Mouse (Mus musculus) lung, embryonic 16.5 days (tissue): ENCODE measurements around the gene Ecel1. TPM values are rescaled to one million over a fixed set of nuclear protein-coding genes. Genes with fewer than 3 reads are reported as not detected.

Experiments
- ATAC-seq: fragments of 200-750 bp; cut with Nextera tagmentation; 2 replicates; pipeline ENCODE4 v1.8.0; 2017; ENCODE audit warnings: low read depth, mild to moderate bottlenecking, moderate library complexity
- H3K27ac ChIP-seq: fragments of 300-500 bp; sonication (generic); 2 replicates; pipeline ENCODE4 v1.5.1; 2014; ENCODE audit warnings: mild to moderate bottlenecking, control low read depth, low read length
- H3K27me3 ChIP-seq: fragments of 300-500 bp; sonication (generic); 2 replicates; pipeline ENCODE4 v1.6.1; 2014; ENCODE audit warnings: low read depth, low read length, mixed read lengths; ENCODE audit not compliant: control insufficient read depth, insufficient read depth
- H3K36me3 ChIP-seq: fragments of 300-500 bp; sonication (generic); 2 replicates; pipeline ENCODE4 v1.6.1; 2014; ENCODE audit warnings: low read length; ENCODE audit not compliant: control insufficient read depth, insufficient read depth
- H3K4me1 ChIP-seq: fragments of 300-500 bp; sonication (generic); replicated peaks from 2 replicates; pipeline ENCODE4 v1.6.1; 2014; ENCODE audit warnings: low read length, mixed read lengths; ENCODE audit not compliant: control insufficient read depth, insufficient read depth
- H3K4me2 ChIP-seq: fragments of 300-500 bp; sonication (generic); 2 replicates; pipeline ENCODE4 v1.6.1; 2014; ENCODE audit warnings: low read depth, low read length, control low read depth
- H3K4me3 ChIP-seq: fragments of 300-500 bp; sonication (generic); 2 replicates; pipeline ENCODE4 v1.5.1; 2014; ENCODE audit warnings: mild to moderate bottlenecking, low read length, control low read depth
- H3K9ac ChIP-seq: fragments of 300-500 bp; sonication (generic); 2 replicates; pipeline ENCODE4 v1.6.1; 2014; ENCODE audit warnings: low read length, control low read depth
- H3K9me3 ChIP-seq: fragments of 300-500 bp; sonication (generic); 2 replicates; pipeline ENCODE4 v1.6.1; 2016; ENCODE audit warnings: low read length; ENCODE audit not compliant: control insufficient read depth
- WGBS: fragments of 180-500 bp; shearing (Covaris S2); extraction: QIAGEN DNeasy Blood & Tissue Kit; methylation state at CpG from one replicate; pipeline ENCODE4 v1.1.7; 2014; 5-methylcytosine and 5-hydroxymethylcytosine counted together
- polyA plus RNA-seq: library from polyadenylated mRNA; unstranded; fragments of >200 nt; fragmentation: Nextera tagmentation; extraction: Ambion mirVana; gene quantifications from 2 replicates; pipeline ENCODE4 v1.2.1, GENCODE M21; 2015

Ecel1 gene
- polyA plus RNA-seq, 1 experiment from 2014 or later, result 0.92 TPM

- no peak for ATAC-seq
- H3K4me2 ChIP-seq, result peak overlapping the region; percentile 48
- WGBS, result 2% methylated on average over 57 of the region's 58 CpGs
- H3K36me3 ChIP-seq, result no peaks in the 10 kb centered on the region
- peak overlapping the region; percentile 39 for H3K4me3 ChIP-seq
- H3K27ac ChIP-seq, result no peak overlapping the region
- no peak overlapping the region for H3K9ac ChIP-seq
- H3K27me3 ChIP-seq, result peaks cover 86% of the 10 kb centered on the region
- no peaks in the 10 kb centered on the region for H3K9me3 ChIP-seq
- 0 out of 2 replicates have a peak, but pooled peaks cover 4% of the 10 kb centered on the region for H3K4me1 ChIP-seq
Observed at GRCm38 (mm10) chr1:87154501-87155120, 1.7 kb downstream of the Ecel1 start.

- Histone ChIP-seq H3K27me3 (peaks cover 86% of the 10 kb centered on the region), H3K4me3 (peak overlapping the region; percentile 39), H3K4me1 (0 out of 2 replicates have a peak, but pooled peaks cover 4% of the 10 kb centered on the region), H3K27ac (no peak overlapping the region), H3K9ac (no peak overlapping the region), H3K4me2 (peak overlapping the region; percentile 48), H3K9me3 (no peaks in the 10 kb centered on the region), H3K36me3 (no peaks in the 10 kb centered on the region)
- ATAC-seq, result no peak
- WGBS, result under 1% methylated on average over 62 of the region's 72 CpGs
Observed at GRCm38 (mm10) chr1:87153776-87154500, 2.4 kb downstream of the Ecel1 start.

GRCm38 (mm10) chr1:87151286-87151685 is 5.0 kb downstream of the Ecel1 start:
- H3K4me2 ChIP-seq, result no peak overlapping the region
- peaks cover 59% of the 10 kb centered on the region for H3K27me3 ChIP-seq
- no peaks in the 10 kb centered on the region for H3K9me3 ChIP-seq
- 0 out of 2 replicates have a peak, but pooled peaks cover 4% of the 10 kb centered on the region for H3K4me1 ChIP-seq
- no peak overlapping the region for H3K27ac ChIP-seq
- WGBS, result 73% methylated on average over 6 of the region's 6 CpGs
- H3K4me3 ChIP-seq, result no peak overlapping the region
- H3K36me3 ChIP-seq, result no peaks in the 10 kb centered on the region
- no peak overlapping the region for H3K9ac ChIP-seq
- no peak for ATAC-seq

GRCm38 (mm10) chr1:87149422-87149821 is 6.9 kb downstream of the Ecel1 start:
- Histone ChIP-seq H3K9me3 (no peaks in the 10 kb centered on the region), H3K27me3 (peaks cover 41% of the 10 kb centered on the region), H3K9ac (no peak overlapping the region), H3K4me3 (no peak overlapping the region), H3K4me1 (0 out of 2 replicates have a peak, but pooled peaks cover under 1% of the 10 kb centered on the region), H3K36me3 (no peaks in the 10 kb centered on the region), H3K4me2 (no peak overlapping the region), H3K27ac (no peak overlapping the region)
- no peak; the same call in 1 of the 2 replicates for ATAC-seq
- 33% methylated on average over 13 of the region's 13 CpGs for WGBS

- Histone ChIP-seq H3K27me3 (no peaks in the 10 kb centered on the region), H3K4me3 (no peak overlapping the region), H3K9me3 (no peaks in the 10 kb centered on the region), H3K9ac (no peak overlapping the region), H3K36me3 (no peaks in the 10 kb centered on the region), H3K4me1 (no peaks in the 10 kb centered on the region), H3K4me2 (no peak overlapping the region), H3K27ac (no peak overlapping the region)
- WGBS, result 77% methylated on average over 10 of the region's 10 CpGs
- no peak for ATAC-seq
Observed at GRCm38 (mm10) chr1:87143141-87143540, 13.2 kb downstream of the Ecel1 start.

- H3K4me2 ChIP-seq, result no peak overlapping the region
- H3K9ac ChIP-seq, result no peak overlapping the region
- no peak overlapping the region for H3K27ac ChIP-seq
- ATAC-seq, result no peak
- no peaks in the 10 kb centered on the region for H3K36me3 ChIP-seq
- no peaks in the 10 kb centered on the region for H3K27me3 ChIP-seq
- no peaks in the 10 kb centered on the region for H3K4me1 ChIP-seq
- H3K9me3 ChIP-seq, result no peaks in the 10 kb centered on the region
- WGBS, result 58% methylated on average over 9 of the region's 9 CpGs
- H3K4me3 ChIP-seq, result no peak overlapping the region
Observed at GRCm38 (mm10) chr1:87142456-87142855, 13.9 kb downstream of the Ecel1 start.

GRCm38 (mm10) chr1:87141550-87141949 is 14.8 kb downstream of the Ecel1 start:
- ATAC-seq, result no peak
- 77% methylated on average over 4 of the region's 4 CpGs for WGBS
- Histone ChIP-seq H3K36me3 (no peaks in the 10 kb centered on the region), H3K4me1 (no peaks in the 10 kb centered on the region), H3K27ac (no peak overlapping the region), H3K9ac (no peak overlapping the region), H3K9me3 (no peaks in the 10 kb centered on the region), H3K27me3 (no peaks in the 10 kb centered on the region), H3K4me3 (no peak overlapping the region), H3K4me2 (no peak overlapping the region)

- WGBS, result 79% methylated on average over 4 of the region's 4 CpGs
- no peak for ATAC-seq
- Histone ChIP-seq H3K9ac (no peak overlapping the region), H3K27ac (no peak overlapping the region), H3K27me3 (peaks cover 25% of the 10 kb centered on the region), H3K4me1 (no peaks in the 10 kb centered on the region), H3K4me2 (no peak overlapping the region), H3K9me3 (no peaks in the 10 kb centered on the region), H3K4me3 (no peak overlapping the region), H3K36me3 (no peaks in the 10 kb centered on the region)
Observed at GRCm38 (mm10) chr1:87131803-87132202, 24.5 kb downstream of the Ecel1 start.

- peaks cover 32% of the 10 kb centered on the region for H3K27me3 ChIP-seq
- no peak overlapping the region for H3K27ac ChIP-seq
- no peak for ATAC-seq
- no peak overlapping the region for H3K9ac ChIP-seq
- H3K4me3 ChIP-seq, result no peak overlapping the region
- 10% methylated on average over 43 of the region's 43 CpGs for whole genome bisulfite sequencing
- no peak overlapping the region for H3K4me2 ChIP-seq
- no peaks in the 10 kb centered on the region for H3K9me3 ChIP-seq
- no peaks in the 10 kb centered on the region for H3K4me1 ChIP-seq
- H3K36me3 ChIP-seq, result no peaks in the 10 kb centered on the region
Observed at GRCm38 (mm10) chr1:87127206-87128030, 28.9 kb downstream of the Ecel1 start.
